Mouse (Mus musculus): Measurements from ENCODE around the gene Trim67. TPM values are rescaled to one million over a fixed set of nuclear protein-coding genes. Genes with fewer than 3 reads are reported as not detected.

Trim67 gene
- polyA plus RNA-seq (2011; ENCODE audit: insufficient read depth, insufficient read length, low replicate concordance, missing spikeins) = not detected in 2 replicates

DNA sequence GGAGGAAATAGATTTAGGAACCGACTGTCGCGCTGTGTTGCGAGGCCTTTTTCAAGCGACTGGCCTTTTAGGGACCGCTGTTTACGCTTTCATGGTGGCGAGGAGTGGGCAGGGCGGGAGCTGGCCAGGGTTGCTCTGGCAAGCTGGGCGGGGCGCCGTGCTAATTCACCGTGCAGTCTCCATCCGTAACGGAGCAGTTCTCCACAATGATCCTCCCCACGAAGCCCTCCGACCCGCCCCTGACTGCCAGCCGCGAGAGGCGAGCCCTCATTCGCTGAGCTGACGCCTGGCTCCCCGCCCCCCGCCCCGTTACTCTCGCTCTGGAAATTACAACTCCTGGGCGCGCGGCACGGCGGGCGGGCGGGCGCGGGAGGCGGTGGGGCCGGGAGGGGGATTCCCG, at the start of gene Trim67:
Trim67 (plus strand) TSS at position 385 of the 400 bp plus-strand sequence.
- Histone ChIP-seq H3K4me1 (ENCODE audit: control insufficient read depth, insufficient read depth, low read length) (no peaks in the 10 kb centered on the region; the same call in 1 of the 2 replicates), H3K27ac (ENCODE audit: control insufficient read depth, insufficient read depth, low read depth, low read length, poor library complexity) (no peak within 1 kb of the TSS; the same call in 1 of the 2 replicates), H3K4me3 (replicated peaks; ENCODE audit: control insufficient read depth, low read depth, low read length) (no peak within 1 kb of the TSS)
- 1% methylated on average over 39 of the region's 39 CpGs for WGBS
- TF ChIP-seq CTCF (IDR thresholded peaks at IDR 0.05; ENCODE audit: control insufficient read depth, insufficient read depth, low read length) = no peak
- TF ChIP-seq POLR2A (IDR thresholded peaks at IDR 0.05; ENCODE audit: borderline replicate concordance, control insufficient read depth, low read depth, low read length) = no peak

GRCm38 (mm10) chr8:124746661-124747060, 46.2 kb upstream of the Trim67 start:
- TF ChIP-seq CTCF (IDR thresholded peaks at IDR 0.05; ENCODE audit: control insufficient read depth, insufficient read depth, low read length) (no peak), POLR2A (IDR thresholded peaks at IDR 0.05; ENCODE audit: borderline replicate concordance, control insufficient read depth, low read depth, low read length) (no peak)
- Histone ChIP-seq H3K4me3 (replicated peaks; ENCODE audit: control insufficient read depth, low read depth, low read length) (no peak overlapping the region), H3K27ac (ENCODE audit: control insufficient read depth, insufficient read depth, low read depth, low read length, poor library complexity) (no peak overlapping the region), H3K4me1 (ENCODE audit: control insufficient read depth, insufficient read depth, low read length) (no peaks in the 10 kb centered on the region; the same call in 1 of the 2 replicates)
- WGBS = 77% methylated on average over 13 of the region's 13 CpGs

DNA sequence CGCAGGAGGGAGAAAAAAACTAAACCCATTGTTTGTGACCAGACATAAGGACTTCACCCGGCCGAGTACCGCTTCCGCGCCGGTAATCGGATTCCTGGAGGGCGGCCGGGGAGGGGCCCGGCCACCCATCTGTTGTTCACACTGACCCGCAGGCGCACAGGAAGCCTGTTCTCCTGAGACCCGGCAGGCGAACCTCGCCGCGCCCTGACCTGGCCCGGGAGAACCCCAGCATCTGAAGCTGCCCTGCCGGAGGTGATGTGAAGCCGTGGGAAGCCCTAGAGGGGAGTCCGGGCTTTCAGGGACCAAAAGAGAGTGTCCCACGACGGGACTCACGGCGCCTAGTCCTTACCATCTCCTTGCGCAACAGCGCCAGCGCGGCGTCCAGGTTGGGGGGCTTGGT, 41.7 kb upstream of the Trim67 start:
- no peak for TF ChIP-seq CTCF (IDR thresholded peaks at IDR 0.05; ENCODE audit: control insufficient read depth, insufficient read depth, low read length)
- no peak for TF ChIP-seq POLR2A (IDR thresholded peaks at IDR 0.05; ENCODE audit: borderline replicate concordance, control insufficient read depth, low read depth, low read length)
- peak overlapping the region; percentile 30 for H3K4me3 ChIP-seq (replicated peaks; ENCODE audit: control insufficient read depth, low read depth, low read length)
- no peak overlapping the region; the same call in 1 of the 2 replicates for H3K27ac ChIP-seq (ENCODE audit: control insufficient read depth, insufficient read depth, low read depth, low read length, poor library complexity)
- under 1% methylated on average over 31 of the region's 31 CpGs for WGBS
- no peaks in the 10 kb centered on the region; the same call in 1 of the 2 replicates for H3K4me1 ChIP-seq (ENCODE audit: control insufficient read depth, insufficient read depth, low read length)

DNA sequence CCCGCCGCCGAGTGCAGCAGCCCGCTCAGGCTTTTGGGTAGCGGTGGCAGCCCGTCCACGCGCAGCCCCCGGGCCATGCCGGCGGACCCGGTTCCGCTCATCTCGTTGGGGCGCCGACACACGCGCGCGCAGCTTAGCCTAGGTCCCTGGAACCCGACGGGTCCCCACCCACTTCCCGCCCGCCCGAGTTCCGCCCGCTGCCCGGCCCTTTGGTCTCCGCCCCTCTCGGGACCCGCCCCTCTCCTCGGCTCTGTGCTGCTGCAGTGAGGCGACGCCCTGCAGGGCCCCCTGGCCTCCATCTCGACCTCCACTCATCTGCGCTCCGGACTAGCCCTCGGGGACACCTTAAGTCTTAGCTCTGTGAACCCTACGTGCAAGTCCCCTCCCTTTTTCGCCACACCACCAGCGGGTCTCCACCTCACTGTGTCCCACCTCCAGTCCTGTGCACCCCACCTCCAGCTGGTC, 41.2 kb upstream of the Trim67 start, which contains the start of gene Fam89a:
Fam89a (minus strand) TSS at position 124 of the 465 bp plus-strand sequence.
- TF ChIP-seq POLR2A (IDR thresholded peaks at IDR 0.05; ENCODE audit: borderline replicate concordance, control insufficient read depth, low read depth, low read length) (no peak), CTCF (IDR thresholded peaks at IDR 0.05; ENCODE audit: control insufficient read depth, insufficient read depth, low read length) (no peak)
- Histone ChIP-seq H3K4me1 (ENCODE audit: control insufficient read depth, insufficient read depth, low read length) (no peaks in the 10 kb centered on the region), H3K4me3 (replicated peaks; ENCODE audit: control insufficient read depth, low read depth, low read length) (peak within 1 kb of the TSS; percentile 40), H3K27ac (ENCODE audit: control insufficient read depth, insufficient read depth, low read depth, low read length, poor library complexity) (no peak within 1 kb of the TSS; the same call in 1 of the 2 replicates)
- 1% methylated on average over 33 of the region's 41 CpGs for WGBS

GRCm38 (mm10) chr8:124752325-124752862, 40.5 kb upstream of the Trim67 start:
- 45% methylated on average over 21 of the region's 21 CpGs for WGBS
- Histone ChIP-seq H3K4me3 (replicated peaks; ENCODE audit: control insufficient read depth, low read depth, low read length) (no peak overlapping the region), H3K27ac (ENCODE audit: control insufficient read depth, insufficient read depth, low read depth, low read length, poor library complexity) (no peak overlapping the region), H3K4me1 (ENCODE audit: control insufficient read depth, insufficient read depth, low read length) (no peaks in the 10 kb centered on the region)
- TF ChIP-seq POLR2A (IDR thresholded peaks at IDR 0.05; ENCODE audit: borderline replicate concordance, control insufficient read depth, low read depth, low read length) (no peak), CTCF (IDR thresholded peaks at IDR 0.05; ENCODE audit: control insufficient read depth, insufficient read depth, low read length) (no peak)

GRCm38 (mm10) chr8:124754101-124754791, 38.6 kb upstream of the Trim67 start:
- H3K4me3 ChIP-seq (replicated peaks; ENCODE audit: control insufficient read depth, low read depth, low read length) = no peak overlapping the region
- TF ChIP-seq CTCF (IDR thresholded peaks at IDR 0.05; ENCODE audit: control insufficient read depth, insufficient read depth, low read length) (no peak), POLR2A (IDR thresholded peaks at IDR 0.05; ENCODE audit: borderline replicate concordance, control insufficient read depth, low read depth, low read length) (no peak)
- 45% methylated on average over 11 of the region's 11 CpGs for WGBS
- no peak overlapping the region for H3K27ac ChIP-seq (ENCODE audit: control insufficient read depth, insufficient read depth, low read depth, low read length, poor library complexity)
- H3K4me1 ChIP-seq (ENCODE audit: control insufficient read depth, insufficient read depth, low read length) = no peaks in the 10 kb centered on the region

- TF ChIP-seq CTCF (IDR thresholded peaks at IDR 0.05; ENCODE audit: control insufficient read depth, insufficient read depth, low read length) (no peak), POLR2A (IDR thresholded peaks at IDR 0.05; ENCODE audit: borderline replicate concordance, control insufficient read depth, low read depth, low read length) (no peak)
- Histone ChIP-seq H3K4me3 (replicated peaks; ENCODE audit: control insufficient read depth, low read depth, low read length) (no peak overlapping the region), H3K4me1 (ENCODE audit: control insufficient read depth, insufficient read depth, low read length) (no peaks in the 10 kb centered on the region), H3K27ac (ENCODE audit: control insufficient read depth, insufficient read depth, low read depth, low read length, poor library complexity) (no peak overlapping the region)
- WGBS = 53% methylated on average over 4 of the region's 4 CpGs
Measured at GRCm38 (mm10) chr8:124754792-124755190, 38.1 kb upstream of the Trim67 start.

GRCm38 (mm10) chr8:124755481-124755880, 37.4 kb upstream of the Trim67 start:
- Histone ChIP-seq H3K27ac (ENCODE audit: control insufficient read depth, insufficient read depth, low read depth, low read length, poor library complexity) (no peak overlapping the region), H3K4me1 (ENCODE audit: control insufficient read depth, insufficient read depth, low read length) (no peaks in the 10 kb centered on the region), H3K4me3 (replicated peaks; ENCODE audit: control insufficient read depth, low read depth, low read length) (no peak overlapping the region)
- no peak for TF ChIP-seq CTCF (IDR thresholded peaks at IDR 0.05; ENCODE audit: control insufficient read depth, insufficient read depth, low read length)
- TF ChIP-seq POLR2A (IDR thresholded peaks at IDR 0.05; ENCODE audit: borderline replicate concordance, control insufficient read depth, low read depth, low read length) = no peak
- WGBS = 78% methylated on average over 8 of the region's 8 CpGs
